ENCODE assay signal across 8 mouse cellular contexts in the genomic region with DNA sequence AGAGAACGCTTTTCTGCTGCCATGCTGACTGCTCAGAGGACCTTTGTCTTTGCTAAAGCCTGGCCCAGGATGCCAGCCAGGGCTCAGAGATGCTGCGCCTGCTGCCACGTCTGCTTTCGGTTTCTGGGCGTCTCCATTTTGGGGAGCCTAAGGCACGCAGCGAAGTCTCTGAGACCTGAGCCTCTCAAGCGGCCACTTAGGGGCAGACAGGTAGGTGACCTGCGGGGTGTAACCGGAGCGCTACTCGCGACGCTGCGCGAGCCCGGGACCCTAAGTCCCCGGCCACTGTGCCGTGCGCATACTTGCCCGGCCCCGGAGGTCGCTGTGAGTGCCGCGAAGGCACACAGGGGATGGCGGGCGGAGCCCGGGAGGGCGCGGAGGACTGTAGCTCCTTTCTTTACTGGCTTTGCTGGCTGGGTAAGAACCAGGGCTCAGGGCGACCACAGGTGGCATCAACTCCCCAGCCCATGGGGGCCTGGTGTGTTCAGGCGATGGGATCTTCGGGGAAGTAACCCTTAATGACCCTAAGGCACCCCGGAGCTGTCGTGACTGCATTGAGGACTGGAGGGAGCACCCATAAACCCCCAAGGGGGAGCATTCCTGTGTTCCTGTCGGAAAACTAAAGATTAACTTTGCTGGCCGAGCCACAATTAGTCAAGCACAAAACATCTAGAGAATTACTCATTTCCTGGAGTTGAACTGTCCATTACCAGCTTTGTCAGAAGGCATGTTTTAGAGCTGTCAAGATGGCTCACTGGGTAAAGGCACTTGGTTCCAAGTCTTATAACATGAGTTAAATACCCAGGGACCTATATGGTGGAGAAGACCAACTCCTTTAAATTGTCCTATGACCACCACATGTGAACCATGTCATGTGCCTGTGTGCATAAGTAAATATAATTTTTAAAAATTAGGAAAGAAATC. TPM values are rescaled to one million over a fixed set of nuclear protein-coding genes. Genes with fewer than 3 reads are reported as not detected.
DNase-seq lines count a peak whose midpoint lies in the region; ATAC-seq and TF ChIP-seq lines count a peak whose summit lies in the region.

No protein-coding gene starts in this region.

- TF ChIP-seq POLR2A in testis, adult 2 months (IDR thresholded peaks at IDR 0.05; ENCODE audit: control insufficient read depth, low read depth, low read length) = no peak; the same call in 1 of the 2 replicates

- peak overlapping the region; percentile 67 for H3K4me2 ChIP-seq in heart, embryonic 15.5 days
- H3K4me2 ChIP-seq in liver, postnatal 0 days (ENCODE audit: low read depth, low read length) = peak overlapping the region; percentile 79
- H3K4me2 ChIP-seq in neural tube, embryonic 13.5 days = peak overlapping the region; percentile 80

- H3K4me3 ChIP-seq in brown adipose tissue, adult 24 weeks (ENCODE audit: insufficient read depth, low read depth, low read length) = peak overlapping the region; percentile 99
- peak overlapping the region; percentile 63 for H3K4me3 ChIP-seq in forebrain, embryonic 10.5 days
- peak overlapping the region; percentile 85 for H3K4me3 ChIP-seq in heart, embryonic 15.5 days
- H3K4me3 ChIP-seq in liver, postnatal 0 days (ENCODE audit: low read depth, low read length) = peak overlapping the region; percentile 83
- peak overlapping the region; percentile 62 for H3K4me3 ChIP-seq in neural tube, embryonic 13.5 days
- H3K4me3 ChIP-seq in testis, adult 2 months (ENCODE audit: control insufficient read depth, low read depth, low read length) = peak overlapping the region; percentile 84

- peaks cover 11% of the 10 kb centered on the region; the same call in 1 of the 2 replicates for H3K27me3 ChIP-seq in forebrain, embryonic 10.5 days (ENCODE audit: poor library complexity, severe bottlenecking)
- no peaks in the 10 kb centered on the region for H3K27me3 ChIP-seq in heart, embryonic 15.5 days
- H3K27me3 ChIP-seq in liver, postnatal 0 days (ENCODE audit: insufficient read depth, low read length) = no peaks in the 10 kb centered on the region
- H3K27me3 ChIP-seq in neural tube, embryonic 13.5 days = no peaks in the 10 kb centered on the region
- H3K27me3 ChIP-seq in testis, adult 2 months (ENCODE audit: control insufficient read depth, insufficient read depth, low read length) = no peaks in the 10 kb centered on the region

- TF ChIP-seq CTCF in liver, postnatal 0 days (IDR thresholded peaks at IDR 0.05; ENCODE audit: low read depth) = no peak
- no peak for TF ChIP-seq CTCF in testis, adult 2 months (IDR thresholded peaks at IDR 0.05; ENCODE audit: control insufficient read depth, insufficient read depth, insufficient replicate concordance, low read depth, low read length)

- H3K36me3 ChIP-seq in forebrain, embryonic 10.5 days (replicated peaks) = no peaks in the 10 kb centered on the region
- no peaks in the 10 kb centered on the region for H3K36me3 ChIP-seq in heart, embryonic 15.5 days
- H3K36me3 ChIP-seq in liver, postnatal 0 days (replicated peaks; ENCODE audit: insufficient read depth, low read length) = no peaks in the 10 kb centered on the region
- H3K36me3 ChIP-seq in neural tube, embryonic 13.5 days = no peaks in the 10 kb centered on the region
- H3K36me3 ChIP-seq in testis, adult 2 months (ENCODE audit: control insufficient read depth, insufficient read depth, low read length) = no peaks in the 10 kb centered on the region

- peak overlapping the region; percentile 72 for H3K9ac ChIP-seq in heart, embryonic 15.5 days
- peak overlapping the region; percentile 85 for H3K9ac ChIP-seq in liver, postnatal 0 days (replicated peaks)
- H3K9ac ChIP-seq in neural tube, embryonic 13.5 days = peak overlapping the region; percentile 81

- 2% methylated on average over 37 of the region's 37 CpGs for WGBS in forebrain, embryonic 10.5 days
- under 1% methylated on average over 37 of the region's 37 CpGs for WGBS in heart, embryonic 15.5 days
- WGBS in liver, postnatal 0 days (ENCODE audit: insufficient replicate concordance) = 5% methylated on average over 37 of the region's 37 CpGs
- 2% methylated on average over 37 of the region's 37 CpGs for WGBS in neural tube, embryonic 13.5 days

- no peak for TF ChIP-seq EP300 in liver, postnatal 0 days (IDR thresholded peaks at IDR 0.05; ENCODE audit: low read depth)

- peak; percentile 54 for DNase-seq in forebrain, embryonic 10.5 days (ENCODE audit: extremely low spot score, low spot score)
- DNase-seq in kidney, postnatal 25 days = peak; percentile 64 to 80
- peak; percentile 63 for DNase-seq in liver, postnatal 0 days

- peak overlapping the region; percentile 99 for H3K27ac ChIP-seq in brown adipose tissue, adult 24 weeks (replicated peaks; ENCODE audit: low read depth, low read length)
- H3K27ac ChIP-seq in forebrain, embryonic 10.5 days = peak overlapping the region; percentile 85
- 0 out of 2 replicates have a peak overlapping the region, but pooled peaks have one; percentile 45 for H3K27ac ChIP-seq in heart, embryonic 15.5 days
- peak overlapping the region; percentile 75 for H3K27ac ChIP-seq in liver, postnatal 0 days (ENCODE audit: low read depth)
- no peak overlapping the region for H3K27ac ChIP-seq in neural tube, embryonic 13.5 days (replicated peaks)
- peak overlapping the region; percentile 62 for H3K27ac ChIP-seq in testis, adult 2 months (ENCODE audit: control insufficient read depth, insufficient read depth, low read depth, low read length)

- peak; percentile 85 for ATAC-seq in CD4-positive, CD25-positive, alpha-beta regulatory T cell, adult 4 months
- no peak; the same call in 1 of the 2 replicates for ATAC-seq in heart, embryonic 15.5 days (replicated peaks; ENCODE audit: insufficient number of reproducible peaks, insufficient read depth, low FRiP score, low read depth)
- ATAC-seq in liver, postnatal 0 days = peak; percentile 85
- ATAC-seq in neural tube, embryonic 13.5 days (ENCODE audit: low read depth) = peak; percentile 83

- no peaks in the 10 kb centered on the region for H3K9me3 ChIP-seq in forebrain, embryonic 10.5 days
- H3K9me3 ChIP-seq in heart, embryonic 15.5 days (replicated peaks) = no peaks in the 10 kb centered on the region
- H3K9me3 ChIP-seq in liver, postnatal 0 days (ENCODE audit: low read length) = no peaks in the 10 kb centered on the region
- H3K9me3 ChIP-seq in neural tube, embryonic 13.5 days = no peaks in the 10 kb centered on the region

- H3K4me1 ChIP-seq in brown adipose tissue, adult 24 weeks (ENCODE audit: control insufficient read depth, insufficient read depth, insufficient read length, low read length) = peaks cover 5% of the 10 kb centered on the region
- peaks cover 4% of the 10 kb centered on the region for H3K4me1 ChIP-seq in forebrain, embryonic 10.5 days
- no peaks in the 10 kb centered on the region for H3K4me1 ChIP-seq in heart, embryonic 15.5 days (replicated peaks)
- H3K4me1 ChIP-seq in liver, postnatal 0 days (ENCODE audit: insufficient read depth) = peaks cover 7% of the 10 kb centered on the region
- H3K4me1 ChIP-seq in neural tube, embryonic 13.5 days (replicated peaks) = no peaks in the 10 kb centered on the region
- H3K4me1 ChIP-seq in testis, adult 2 months (ENCODE audit: control insufficient read depth, insufficient read depth, low read length) = peaks cover 7% of the 10 kb centered on the region

RNA-seq across cellular contexts. Expression of a gene that starts 43.0 kb away (rescaled TPM):
- polyA plus RNA-seq in CD4-positive, CD25-positive, alpha-beta regulatory T cell, adult 4 months (2017; shearing (Covaris generic)) = under 1 TPM in 1 of 2 experiments, not detected in 1; 0.16 TPM
- polyA plus RNA-seq in brown adipose tissue, adult 24 weeks (2012; ENCODE audit: insufficient read depth, insufficient read length, missing spikeins) = 8.6 and 11.0 TPM in 2 replicates
- not detected in 2 replicates for polyA plus RNA-seq in forebrain, embryonic 10.5 days (2016; fragmentation: Nextera tagmentation; extraction: Ambion mirVana)
- polyA plus RNA-seq in heart, embryonic 15.5 days (2015; fragmentation: Nextera tagmentation; extraction: Ambion mirVana) = not detected in 2 replicates
- polyA plus RNA-seq in liver, postnatal 0 days (2015; fragmentation: Nextera tagmentation; extraction: Ambion mirVana) = not detected in 2 replicates
- not detected in 2 replicates for polyA plus RNA-seq in neural tube, embryonic 13.5 days (2015; fragmentation: Nextera tagmentation; extraction: Ambion mirVana)
- 64.1 and 65.5 TPM in 2 replicates for polyA plus RNA-seq in testis, adult 2 months (2012; rRNA removed)

RNA-seq across cellular contexts. Expression of a gene that starts 58.6 kb away (rescaled TPM):
- polyA plus RNA-seq in CD4-positive, CD25-positive, alpha-beta regulatory T cell, adult 4 months (2017; shearing (Covaris generic)) = 100 to 1,000 TPM; 158 to 204 TPM
- polyA plus RNA-seq in brown adipose tissue, adult 24 weeks (2012; ENCODE audit: insufficient read depth, insufficient read length, missing spikeins) = 43.9 and 53.5 TPM in 2 replicates
- 26.3 and 30.7 TPM in 2 replicates for polyA plus RNA-seq in forebrain, embryonic 10.5 days (2016; fragmentation: Nextera tagmentation; extraction: Ambion mirVana)
- polyA plus RNA-seq in heart, embryonic 15.5 days (2015; fragmentation: Nextera tagmentation; extraction: Ambion mirVana) = 37.0 and 37.7 TPM in 2 replicates
- 29.6 and 30.2 TPM in 2 replicates for polyA plus RNA-seq in liver, postnatal 0 days (2015; fragmentation: Nextera tagmentation; extraction: Ambion mirVana)
- 15.4 and 17.8 TPM in 2 replicates for polyA plus RNA-seq in neural tube, embryonic 13.5 days (2015; fragmentation: Nextera tagmentation; extraction: Ambion mirVana)
- 7.1 and 8.2 TPM in 2 replicates for polyA plus RNA-seq in testis, adult 2 months (2012; rRNA removed)
